8 mouse cellular contexts compared by ENCODE assay signal in genomic region chr4:32055151-32056052, GRCm38 (mm10).
DNase-seq lines count a peak whose midpoint lies in the region; ATAC-seq and TF ChIP-seq lines count a peak whose summit lies in the region.

No protein-coding gene starts in this region.

- WGBS in forebrain, embryonic 11.5 days = 28% methylated on average over 21 of the region's 21 CpGs
- 12% methylated on average over 21 of the region's 21 CpGs for WGBS in heart, postnatal 0 days
- 18% methylated on average over 21 of the region's 21 CpGs for WGBS in liver, embryonic 14.5 days (ENCODE audit: insufficient replicate concordance)
- WGBS in stomach, embryonic 15.5 days = 20% methylated on average over 21 of the region's 21 CpGs

- DNase-seq in CH12.LX (ENCODE audit: extremely low read depth) = peak; percentile 83
- DNase-seq in c-Kit-positive CD71-negative TER-119-negative erythroid progenitor cells, embryonic 14.5 days (ENCODE audit: low read depth) = peak; percentile 58
- DNase-seq in forebrain, embryonic 11.5 days (ENCODE audit: low spot score) = peak; percentile 90
- DNase-seq in heart, postnatal 0 days (ENCODE audit: low spot score) = peak; percentile 66
- peak; percentile 81 to 90 for DNase-seq in kidney, postnatal 36 days
- peak; percentile 23 to 43 (median 40) for DNase-seq in liver, embryonic 14.5 days (ENCODE audit: low read depth in 3 of 3, low spot score in 3 of 3)
- peak; percentile 87 for DNase-seq in neural tube, embryonic 10.5 days (ENCODE audit: extremely low spot score, low spot score)

- peak overlapping the region; percentile 45 to 58 (median 54) for H3K4me3 ChIP-seq in CH12.LX (replicated peaks in 1 of 3; ENCODE audit: low read depth in 2 of 3, low read length in 2 of 3, poor library complexity in 1 of 3)
- H3K4me3 ChIP-seq in forebrain, embryonic 11.5 days (ENCODE audit: low read depth, low read length) = peak overlapping the region; percentile 27
- peak overlapping the region; percentile 66 for H3K4me3 ChIP-seq in heart, postnatal 0 days (ENCODE audit: low read depth, low read length)
- H3K4me3 ChIP-seq in liver, embryonic 14.5 days (ENCODE audit: insufficient read depth in 1 of 2, low read depth in 2 of 2, low read length in 2 of 2) = peak overlapping the region; percentile 45 to 72
- H3K4me3 ChIP-seq in stomach, embryonic 15.5 days (replicated peaks) = peak overlapping the region; percentile 50

- peak overlapping the region; percentile 98 for H3K4me2 ChIP-seq in CH12.LX (ENCODE audit: insufficient read depth, low read depth, poor library complexity, severe bottlenecking)
- H3K4me2 ChIP-seq in forebrain, embryonic 11.5 days (ENCODE audit: low read depth, low read length, severe bottlenecking) = peak overlapping the region; percentile 51
- peak overlapping the region; percentile 83 for H3K4me2 ChIP-seq in heart, postnatal 0 days (ENCODE audit: low read depth, low read length)
- H3K4me2 ChIP-seq in liver, embryonic 14.5 days (ENCODE audit: low read depth) = peak overlapping the region; percentile 63
- peak overlapping the region; percentile 80 for H3K4me2 ChIP-seq in stomach, embryonic 15.5 days

- no peak for TF ChIP-seq POLR2A in CH12.LX (IDR thresholded peaks at IDR 0.05; ENCODE audit: low read depth, low read length)

- peak overlapping the region; percentile 46 for H3K9ac ChIP-seq in CH12.LX (ENCODE audit: insufficient read depth, low read depth)
- H3K9ac ChIP-seq in forebrain, embryonic 11.5 days (ENCODE audit: low read length) = peak overlapping the region; percentile 56
- peak overlapping the region; percentile 39 for H3K9ac ChIP-seq in heart, postnatal 0 days (replicated peaks; ENCODE audit: low read depth, low read length)
- no peak overlapping the region; the same call in 1 of the 2 replicates for H3K9ac ChIP-seq in liver, embryonic 14.5 days (replicated peaks)
- H3K9ac ChIP-seq in stomach, embryonic 15.5 days = no peak overlapping the region

- dilution Hi-C loops in CH12.LX (cut with MboI; ENCODE audit: extremely low pct_ligation_motif_present, extremely low pct_unique_long_range_greater_than_20kb, low sequenced_read_pairs) = no loop called here

- no peaks in the 10 kb centered on the region for H3K36me3 ChIP-seq in CH12.LX (replicated peaks in 1 of 2; ENCODE audit: control insufficient read depth in 1 of 2, insufficient read depth in 1 of 2, low read length in 1 of 2)
- H3K36me3 ChIP-seq in forebrain, embryonic 11.5 days (ENCODE audit: control insufficient read depth, insufficient read depth, low read length) = no peaks in the 10 kb centered on the region
- no peaks in the 10 kb centered on the region for H3K36me3 ChIP-seq in heart, postnatal 0 days (replicated peaks; ENCODE audit: control insufficient read depth, insufficient read depth, low read length)
- no peaks in the 10 kb centered on the region for H3K36me3 ChIP-seq in liver, embryonic 14.5 days (replicated peaks; ENCODE audit: control insufficient read depth, insufficient read depth, low read depth)
- no peaks in the 10 kb centered on the region for H3K36me3 ChIP-seq in stomach, embryonic 15.5 days

- H3K9me3 ChIP-seq in CH12.LX (replicated peaks; ENCODE audit: low read length) = no peaks in the 10 kb centered on the region
- H3K9me3 ChIP-seq in forebrain, embryonic 11.5 days (ENCODE audit: control insufficient read depth, low read length) = no peaks in the 10 kb centered on the region
- H3K9me3 ChIP-seq in heart, postnatal 0 days (replicated peaks; ENCODE audit: control insufficient read depth, low read length) = no peaks in the 10 kb centered on the region
- H3K9me3 ChIP-seq in liver, embryonic 14.5 days (ENCODE audit: control insufficient read depth, low read length) = no peaks in the 10 kb centered on the region
- H3K9me3 ChIP-seq in stomach, embryonic 15.5 days = no peaks in the 10 kb centered on the region

- no peak overlapping the region for H3K27ac ChIP-seq in CH12.LX (ENCODE audit: insufficient read depth, low read depth)
- H3K27ac ChIP-seq in forebrain, embryonic 11.5 days (ENCODE audit: low read depth, low read length) = no peak overlapping the region
- H3K27ac ChIP-seq in heart, postnatal 0 days (ENCODE audit: low read depth) = 0 out of 2 replicates have a peak overlapping the region, but pooled peaks have one; percentile 47
- H3K27ac ChIP-seq in liver, embryonic 14.5 days = no peak overlapping the region
- no peak overlapping the region for H3K27ac ChIP-seq in stomach, embryonic 15.5 days

- peak; percentile 88 for TF ChIP-seq RAD21 in CH12.LX (IDR thresholded peaks at IDR 0.05; ENCODE audit: low read depth, low read length)

- peak; percentile 84 for ATAC-seq in forebrain, embryonic 11.5 days (replicated peaks; ENCODE audit: low FRiP score)
- ATAC-seq in heart, postnatal 0 days (ENCODE audit: insufficient read depth, low read depth) = peak; percentile 84
- no peak; the same call in 1 of the 2 replicates for ATAC-seq in liver, embryonic 14.5 days (ENCODE audit: insufficient read depth)
- peak; percentile 78 for ATAC-seq in stomach, embryonic 15.5 days (ENCODE audit: insufficient read depth, low FRiP score, low read depth)

- TF ChIP-seq EP300 in CH12.LX (IDR thresholded peaks at IDR 0.05; ENCODE audit: low read length) = no peak
- TF ChIP-seq EP300 in heart, postnatal 0 days (IDR thresholded peaks at IDR 0.05; ENCODE audit: low read depth) = 0 out of 2 replicates have a peak, but pooled peaks have one; percentile 14
- TF ChIP-seq EP300 in liver, embryonic 14.5 days (IDR thresholded peaks at IDR 0.05; ENCODE audit: low read depth) = no peak

- H3K27me3 ChIP-seq in CH12.LX (replicated peaks) = no peaks in the 10 kb centered on the region
- no peaks in the 10 kb centered on the region for H3K27me3 ChIP-seq in forebrain, embryonic 11.5 days (ENCODE audit: control insufficient read depth, insufficient read depth, low read length)
- no peaks in the 10 kb centered on the region for H3K27me3 ChIP-seq in heart, postnatal 0 days (ENCODE audit: control insufficient read depth, insufficient read depth, low read length)
- no peaks in the 10 kb centered on the region for H3K27me3 ChIP-seq in liver, embryonic 14.5 days (ENCODE audit: control insufficient read depth, insufficient read depth, low read length)
- no peaks in the 10 kb centered on the region for H3K27me3 ChIP-seq in stomach, embryonic 15.5 days (replicated peaks)

- in situ Hi-C loops in CH12.LX (cut with MboI; ENCODE audit: low pct_ligation_motif_present, low pct_unique_long_range_greater_than_20kb, low sequenced_read_pairs) = loop anchor here (10.0 kb wide), 3 partner anchors 81 to 509 kb away; no protein-coding TSS in a partner anchor

- peak; percentile 84 to 92 for TF ChIP-seq CTCF in CH12.LX (conservative IDR thresholded peaks at IDR 0.05 in 1 of 2, IDR thresholded peaks at IDR 0.05 in 1 of 2; ENCODE audit: low read depth in 2 of 2, low read length in 2 of 2)
- peak; percentile 94 for TF ChIP-seq CTCF in heart, postnatal 0 days (IDR thresholded peaks at IDR 0.05; ENCODE audit: low read depth)
- TF ChIP-seq CTCF in liver, embryonic 14.5 days (IDR thresholded peaks at IDR 0.05; ENCODE audit: low read depth) = peak; percentile 91

- H3K4me1 ChIP-seq in CH12.LX (ENCODE audit: control insufficient read depth in 1 of 2, insufficient read depth in 2 of 2) = peaks cover 3 to 7% of the 10 kb centered on the region in 2 experiments; a peak in 3 of 4 replicates
- peaks cover 3% of the 10 kb centered on the region; the same call in 1 of the 2 replicates for H3K4me1 ChIP-seq in forebrain, embryonic 11.5 days (replicated peaks; ENCODE audit: control insufficient read depth, insufficient read depth, low read length)
- no peaks in the 10 kb centered on the region for H3K4me1 ChIP-seq in heart, postnatal 0 days (ENCODE audit: control insufficient read depth, insufficient read depth)
- H3K4me1 ChIP-seq in liver, embryonic 14.5 days (replicated peaks; ENCODE audit: control insufficient read depth in 2 of 2, insufficient read depth in 2 of 2, low read length in 1 of 2) = peaks cover 0 to 4% of the 10 kb centered on the region in 2 experiments; a peak in 1 of 4 replicates
- H3K4me1 ChIP-seq in stomach, embryonic 15.5 days = 0 out of 2 replicates have a peak, but pooled peaks cover 3% of the 10 kb centered on the region

- H3K79me2 ChIP-seq in CH12.LX (replicated peaks; ENCODE audit: control insufficient read depth, extremely low read depth, insufficient read depth, poor library complexity, severe bottlenecking) = no peaks in the 10 kb centered on the region

TF ChIP-seq in CH12.LX, 34 proteins besides CTCF, POLR2A, EP300 and RAD21:
- 0 out of 2 replicates have a peak, but pooled peaks have one; percentile 37 for TF ChIP-seq MAX (IDR thresholded peaks at IDR 0.05; ENCODE audit: low read length)
- 0 out of 2 replicates have a peak, but pooled peaks have one; percentile 47 for TF ChIP-seq MYC (IDR thresholded peaks at IDR 0.05; ENCODE audit: low read depth, low read length)
- TF ChIP-seq CHD1 (IDR thresholded peaks at IDR 0.05; ENCODE audit: low read depth, low read length) = no peak
- no peak for TF ChIP-seq ZMIZ1 (IDR thresholded peaks at IDR 0.05; ENCODE audit: low read depth, low read length)
- 0 out of 2 replicates have a peak, but pooled peaks have one; percentile 70 for TF ChIP-seq TBP (conservative IDR thresholded peaks at IDR 0.05; ENCODE audit: low read depth, low read length)
- TF ChIP-seq BHLHE40 (IDR thresholded peaks at IDR 0.05; ENCODE audit: low read depth, low read length) = no peak; the same call in 1 of the 2 replicates
- TF ChIP-seq ELF1 (IDR thresholded peaks at IDR 0.05; ENCODE audit: low read depth, low read length) = peak; percentile 34; the same call in 1 of the 2 replicates
- peak; percentile 4; the same call in 1 of the 2 replicates for TF ChIP-seq ZC3H11A (IDR thresholded peaks at IDR 0.05; ENCODE audit: low read depth, low read length)
- TF ChIP-seq NELFE (IDR thresholded peaks at IDR 0.05; ENCODE audit: low read depth, low read length) = 0 out of 2 replicates have a peak, but pooled peaks have one; percentile 15
- TF ChIP-seq MXI1 (IDR thresholded peaks at IDR 0.05; ENCODE audit: low read depth, low read length) = 0 out of 2 replicates have a peak, but pooled peaks have one; percentile 38
- TF ChIP-seq SMC3 (IDR thresholded peaks at IDR 0.05; ENCODE audit: low read depth, low read length) = peak; percentile 69

Comparison
In these comparisons a context has a peak if more than half of its experiments do, and no peak if none do; other contexts are left out.
1. DNase-seq: peak in every context shown above with its lines; median percentile 90 in forebrain, embryonic 11.5 days; 87 in neural tube, embryonic 10.5 days; 86 in kidney, postnatal 36 days; 83 in CH12.LX; 66 in heart, postnatal 0 days; 58 in c-Kit-positive CD71-negative TER-119-negative erythroid progenitor cells, embryonic 14.5 days; 40 in liver, embryonic 14.5 days.
2. H3K9ac ChIP-seq: peak in CH12.LX (single experiment), forebrain, embryonic 11.5 days (single experiment) and heart, postnatal 0 days (single experiment); none in liver, embryonic 14.5 days (single experiment) and stomach, embryonic 15.5 days (single experiment).
3. Peak in every context shown above with its lines, with median percentiles within 50 percentile points of each other: H3K4me2 ChIP-seq, H3K4me3 ChIP-seq and CTCF ChIP-seq.